Mouse (Mus musculus) midbrain, embryonic 12.5 days (tissue): ENCODE data around the gene Pik3r1. TPM values are rescaled to one million over a fixed set of nuclear protein-coding genes. Genes with fewer than 3 reads are reported as not detected.

Experiments
- ATAC-seq: fragments of 200-750 bp; cut with Nextera tagmentation; 2 replicates; pipeline ENCODE4 v1.8.0; 2017; ENCODE audit warnings: low read depth, moderate TSS enrichment, moderate library complexity; ENCODE audit not compliant: low FRiP score
- H3K27ac ChIP-seq: fragments of 300-500 bp; sonication (generic); replicated peaks from 2 replicates; pipeline ENCODE4 v1.5.1; 2016; ENCODE audit warnings: mild to moderate bottlenecking
- H3K27me3 ChIP-seq: fragments of 300-500 bp; sonication (generic); 2 replicates; pipeline ENCODE4 v1.6.1; 2016; ENCODE audit warnings: mild to moderate bottlenecking
- H3K36me3 ChIP-seq: fragments of 300-500 bp; sonication (generic); 2 replicates; pipeline ENCODE4 v1.6.1; 2016
- H3K4me1 ChIP-seq: fragments of 300-500 bp; sonication (generic); 2 replicates; pipeline ENCODE4 v1.6.1; 2016
- H3K4me2 ChIP-seq: fragments of 300-500 bp; sonication (generic); replicated peaks from 2 replicates; pipeline ENCODE4 v1.6.1; 2016; ENCODE audit warnings: mild to moderate bottlenecking, moderate library complexity
- H3K4me3 ChIP-seq: fragments of 300-500 bp; sonication (generic); 2 replicates; pipeline ENCODE4 v1.5.1; 2016; ENCODE audit warnings: mild to moderate bottlenecking
- H3K9ac ChIP-seq: fragments of 300-500 bp; sonication (generic); replicated peaks from 2 replicates; pipeline ENCODE4 v1.6.1; 2016; ENCODE audit warnings: mild to moderate bottlenecking, moderate library complexity
- H3K9me3 ChIP-seq: fragments of 300-500 bp; sonication (generic); 2 replicates; pipeline ENCODE4 v1.6.1; 2016; ENCODE audit warnings: mild to moderate bottlenecking
- WGBS: fragments of 180-500 bp; shearing (Covaris S2); methylation state at CpG from one replicate; pipeline ENCODE4 v1.1.7; 2016; 5-methylcytosine and 5-hydroxymethylcytosine counted together
- polyA plus RNA-seq: library from polyadenylated mRNA; unstranded; fragments of >200 nt; fragmentation: Nextera tagmentation; extraction: Ambion mirVana; gene quantifications from 2 replicates; pipeline ENCODE4 v1.2.1, GENCODE M21; 2016

The Pik3r1 gene
- polyA plus RNA-seq, 1 experiment from 2014 or later, result 22.8 TPM

DNA sequence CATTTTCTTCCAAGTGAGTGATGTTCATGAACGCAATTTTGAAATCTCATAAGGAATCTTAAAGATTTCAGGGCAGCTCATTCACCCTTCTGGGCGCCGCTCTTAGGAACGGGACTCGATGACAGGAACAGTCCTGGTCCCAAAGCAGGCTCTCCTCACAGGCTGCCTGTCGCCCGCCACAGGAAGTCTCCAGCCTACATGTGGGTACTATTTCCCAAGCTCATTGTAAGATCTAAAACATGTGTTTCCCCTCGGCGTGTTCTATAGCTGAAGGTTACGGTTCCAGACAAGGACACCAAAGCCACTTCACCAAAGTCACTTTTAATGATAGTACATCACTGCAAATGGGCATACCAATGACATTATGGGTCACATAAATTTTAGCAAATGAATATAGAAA, 35.3 kb downstream of the Pik3r1 start:
- ATAC-seq, result no peak
- Histone ChIP-seq H3K36me3 (no peaks in the 10 kb centered on the region), H3K9me3 (no peaks in the 10 kb centered on the region), H3K4me3 (no peak overlapping the region), H3K27ac (no peak overlapping the region), H3K4me2 (no peak overlapping the region), H3K27me3 (peaks cover 16% of the 10 kb centered on the region; the same call in 1 of the 2 replicates), H3K4me1 (peaks cover 15% of the 10 kb centered on the region), H3K9ac (no peak overlapping the region)
- 80% methylated on average over 10 of the region's 10 CpGs for WGBS

DNA sequence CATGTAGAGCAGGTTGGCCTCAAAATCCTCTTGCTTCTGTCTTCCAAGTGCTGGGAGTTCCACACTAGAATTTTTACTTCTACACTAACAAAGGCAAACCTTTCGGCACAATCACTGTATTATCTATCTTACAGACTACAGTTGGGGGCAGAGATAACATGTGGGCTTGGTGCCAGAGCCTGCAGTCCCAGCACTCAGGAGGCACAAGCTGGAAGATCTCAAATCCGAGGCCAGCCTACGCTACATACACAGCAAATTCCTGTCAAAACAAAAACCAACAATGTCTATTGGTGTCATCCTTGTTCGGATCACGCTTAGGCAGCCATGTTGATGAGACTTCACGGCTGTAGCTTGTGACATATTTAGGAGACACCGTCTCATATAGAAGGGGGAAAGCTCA, 36.2 kb downstream of the Pik3r1 start:
- Histone ChIP-seq H3K4me2 (no peak overlapping the region), H3K9ac (no peak overlapping the region), H3K27ac (no peak overlapping the region), H3K9me3 (no peaks in the 10 kb centered on the region), H3K4me3 (no peak overlapping the region), H3K4me1 (peaks cover 15% of the 10 kb centered on the region), H3K36me3 (no peaks in the 10 kb centered on the region), H3K27me3 (peaks cover 17% of the 10 kb centered on the region; the same call in 1 of the 2 replicates)
- WGBS, result 86% methylated on average over 7 of the region's 7 CpGs
- no peak for ATAC-seq

DNA sequence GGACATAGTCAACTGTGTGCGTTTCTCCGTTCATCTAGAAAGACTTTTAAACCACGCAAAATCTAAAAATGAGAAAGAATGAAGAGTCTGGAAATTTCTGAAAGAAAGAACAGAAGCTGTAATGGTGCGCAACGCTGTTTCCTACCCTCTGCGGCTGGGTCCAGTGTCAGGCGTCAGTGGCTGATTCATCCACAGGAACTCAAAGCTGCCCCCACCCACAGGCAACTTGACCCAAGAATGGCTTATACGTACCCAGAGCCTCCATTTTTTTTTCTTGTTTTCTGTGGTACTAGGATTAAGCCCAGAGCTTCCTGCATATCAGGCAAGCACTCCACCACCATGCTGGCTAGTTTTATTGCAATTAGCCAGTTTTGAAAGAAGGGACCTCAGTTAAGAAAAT, 37.7 kb downstream of the Pik3r1 start:
- ATAC-seq, result no peak
- H3K4me2 ChIP-seq, result no peak overlapping the region

DNA sequence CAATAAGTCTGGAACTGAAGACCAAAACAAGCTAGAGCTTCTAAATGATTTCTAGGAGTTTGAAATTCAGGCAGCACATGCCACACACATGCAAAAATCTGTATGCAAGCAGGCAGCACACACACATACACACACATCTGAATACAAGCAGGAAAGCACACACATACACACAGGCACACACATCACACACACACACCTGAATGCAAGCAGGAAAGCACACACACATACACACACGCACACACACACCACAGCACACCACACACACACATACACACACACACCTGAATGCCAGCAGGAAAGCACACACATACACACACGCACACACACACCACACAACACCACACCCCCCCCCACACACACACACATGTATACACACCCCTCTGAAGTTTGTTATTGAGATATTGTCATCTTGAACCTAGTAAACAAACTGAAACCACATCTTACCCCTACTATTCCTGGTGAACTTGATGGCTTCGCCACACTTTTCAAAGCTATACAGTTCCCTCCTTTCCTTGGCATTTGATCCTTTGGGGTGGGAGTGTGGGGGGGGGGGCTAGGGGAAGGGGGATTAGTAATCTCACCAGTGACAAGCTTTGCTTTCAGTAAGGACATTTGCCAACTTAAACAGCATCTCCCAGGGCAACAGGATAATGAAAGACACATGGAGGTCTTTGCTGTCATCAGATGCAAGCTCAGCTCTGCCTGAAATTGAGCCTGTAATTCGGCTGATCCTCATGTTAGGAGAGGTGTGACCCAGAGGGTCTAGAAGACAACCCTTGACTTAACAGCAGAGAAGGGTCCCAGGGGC, 38.6 kb downstream of the Pik3r1 start:
- ATAC-seq, result peak; percentile 63; the same call in 1 of the 2 replicates
- 43% methylated on average over 4 of the region's 4 CpGs for WGBS
- Histone ChIP-seq H3K9ac (no peak overlapping the region), H3K27me3 (peaks cover 17% of the 10 kb centered on the region; the same call in 1 of the 2 replicates), H3K36me3 (no peaks in the 10 kb centered on the region), H3K4me3 (no peak overlapping the region), H3K9me3 (no peaks in the 10 kb centered on the region), H3K27ac (no peak overlapping the region), H3K4me2 (no peak overlapping the region), H3K4me1 (peaks cover 15% of the 10 kb centered on the region)

More for the DNA sequence above, 37.7 kb downstream of the Pik3r1 start:
- WGBS, result 82% methylated on average over 8 of the region's 8 CpGs
- Histone ChIP-seq H3K27me3 (peaks cover 17% of the 10 kb centered on the region; the same call in 1 of the 2 replicates), H3K9ac (no peak overlapping the region), H3K9me3 (no peaks in the 10 kb centered on the region), H3K4me3 (no peak overlapping the region), H3K27ac (no peak overlapping the region), H3K4me1 (peaks cover 15% of the 10 kb centered on the region), H3K36me3 (no peaks in the 10 kb centered on the region)

DNA sequence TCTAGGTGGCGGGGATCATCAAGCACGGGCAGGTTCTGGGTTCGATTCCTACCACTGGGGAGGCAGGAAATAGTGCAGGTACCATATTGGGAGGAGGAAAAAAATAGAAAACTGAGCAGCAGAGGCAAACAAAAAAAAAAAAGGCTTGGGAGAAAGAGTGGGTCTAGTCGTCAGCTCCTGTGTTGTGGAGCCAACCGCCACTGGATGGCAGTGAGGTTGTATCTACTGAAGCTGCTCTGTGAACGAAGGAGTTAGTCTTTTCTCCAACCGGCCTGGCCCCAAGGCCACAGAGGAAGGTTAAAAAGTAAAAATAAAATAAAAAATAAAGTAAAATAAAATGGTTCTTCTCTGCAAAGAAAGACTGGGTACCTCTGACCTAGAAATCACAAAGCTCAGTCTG, 39.2 kb downstream of the Pik3r1 start:
- Histone ChIP-seq H3K4me3 (no peak overlapping the region), H3K4me2 (no peak overlapping the region), H3K4me1 (peaks cover 15% of the 10 kb centered on the region), H3K27me3 (peaks cover 17% of the 10 kb centered on the region; the same call in 1 of the 2 replicates), H3K9ac (no peak overlapping the region), H3K36me3 (no peaks in the 10 kb centered on the region), H3K9me3 (no peaks in the 10 kb centered on the region), H3K27ac (no peak overlapping the region)
- ATAC-seq, result no peak
- WGBS, result 55% methylated on average over 7 of the region's 7 CpGs

DNA sequence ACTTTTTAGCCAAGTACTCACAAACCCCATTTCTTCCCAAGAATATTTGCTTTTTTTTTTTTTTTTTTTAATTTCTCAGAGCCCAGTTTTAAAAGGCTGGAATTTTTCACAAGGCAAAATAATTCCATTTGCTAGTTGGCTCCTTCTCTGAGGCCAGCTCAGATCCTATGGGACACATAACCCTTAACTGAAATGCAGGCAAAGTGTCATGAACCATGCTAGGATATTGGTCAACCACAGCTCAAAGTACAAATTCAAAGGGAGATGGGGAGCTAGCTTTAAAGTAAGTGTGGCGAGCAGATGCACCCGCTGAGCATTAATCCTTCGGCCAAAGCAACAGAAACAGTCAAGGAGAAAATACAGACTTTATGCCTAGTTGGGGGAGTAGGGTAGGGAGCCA, 39.7 kb downstream of the Pik3r1 start:
- no peak overlapping the region for H3K4me3 ChIP-seq
- no peaks in the 10 kb centered on the region for H3K36me3 ChIP-seq
- no peak overlapping the region for H3K4me2 ChIP-seq
- ATAC-seq, result no peak
- no peak overlapping the region for H3K27ac ChIP-seq
- peaks cover 16% of the 10 kb centered on the region; the same call in 1 of the 2 replicates for H3K27me3 ChIP-seq
- peaks cover 15% of the 10 kb centered on the region for H3K4me1 ChIP-seq
- no peaks in the 10 kb centered on the region for H3K9me3 ChIP-seq
- H3K9ac ChIP-seq, result no peak overlapping the region
- 66% methylated on average over 3 of the region's 3 CpGs for WGBS

DNA sequence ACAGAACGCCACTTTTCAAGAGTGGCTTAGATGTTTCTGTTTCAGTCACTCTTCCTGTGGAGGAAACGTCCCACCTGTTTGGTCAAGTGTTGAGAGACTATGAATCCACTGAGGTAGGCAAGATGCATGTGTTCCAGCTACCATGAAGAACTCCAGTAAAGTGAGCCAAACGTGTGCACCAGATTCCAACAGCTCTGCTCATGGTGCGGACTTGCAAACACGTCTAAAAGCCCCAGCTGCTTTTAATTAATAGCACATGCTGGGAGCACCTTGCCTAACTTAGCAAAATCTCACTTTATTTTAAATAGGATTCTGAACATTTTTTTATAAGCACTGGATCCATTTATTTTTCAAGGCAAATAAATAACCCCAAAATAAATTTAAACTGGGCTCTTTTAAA, 40.2 kb downstream of the Pik3r1 start:
- no peak overlapping the region for H3K9ac ChIP-seq
- no peak overlapping the region for H3K27ac ChIP-seq
- no peak overlapping the region for H3K4me2 ChIP-seq
- H3K4me1 ChIP-seq, result peaks cover 15% of the 10 kb centered on the region
- H3K4me3 ChIP-seq, result no peak overlapping the region
- no peaks in the 10 kb centered on the region for H3K9me3 ChIP-seq
- 75% methylated on average over 5 of the region's 5 CpGs for WGBS
- ATAC-seq, result no peak
- H3K36me3 ChIP-seq, result no peaks in the 10 kb centered on the region
- H3K27me3 ChIP-seq, result peaks cover 12% of the 10 kb centered on the region; the same call in 1 of the 2 replicates

DNA sequence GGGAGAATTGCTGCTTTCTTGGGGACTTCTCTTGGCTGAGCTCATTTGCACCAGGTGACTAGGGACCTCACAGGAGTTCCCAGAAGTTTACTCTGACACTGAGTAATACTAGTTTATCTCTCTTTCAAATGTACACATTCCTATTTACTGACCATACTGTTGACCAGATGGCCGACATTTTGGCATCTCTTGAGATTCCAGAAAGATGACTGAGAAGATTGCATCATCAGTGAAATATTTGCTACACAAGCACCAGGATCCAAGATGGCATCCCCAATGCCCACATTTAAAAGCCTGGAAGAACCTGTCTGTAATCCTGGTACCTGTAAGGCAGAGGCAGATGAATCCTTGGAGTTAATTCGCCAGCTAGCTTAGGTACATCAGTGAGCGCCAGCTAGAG, 41.1 kb downstream of the Pik3r1 start:
- no peaks in the 10 kb centered on the region for H3K36me3 ChIP-seq
- H3K9me3 ChIP-seq, result no peaks in the 10 kb centered on the region
- H3K4me1 ChIP-seq, result peaks cover 15% of the 10 kb centered on the region
- peaks cover 12% of the 10 kb centered on the region; the same call in 1 of the 2 replicates for H3K27me3 ChIP-seq
- no peak overlapping the region for H3K9ac ChIP-seq
- H3K27ac ChIP-seq, result no peak overlapping the region
- no peak overlapping the region for H3K4me3 ChIP-seq
- H3K4me2 ChIP-seq, result no peak overlapping the region
- 89% methylated on average over 3 of the region's 3 CpGs for WGBS
- no peak for ATAC-seq

DNA sequence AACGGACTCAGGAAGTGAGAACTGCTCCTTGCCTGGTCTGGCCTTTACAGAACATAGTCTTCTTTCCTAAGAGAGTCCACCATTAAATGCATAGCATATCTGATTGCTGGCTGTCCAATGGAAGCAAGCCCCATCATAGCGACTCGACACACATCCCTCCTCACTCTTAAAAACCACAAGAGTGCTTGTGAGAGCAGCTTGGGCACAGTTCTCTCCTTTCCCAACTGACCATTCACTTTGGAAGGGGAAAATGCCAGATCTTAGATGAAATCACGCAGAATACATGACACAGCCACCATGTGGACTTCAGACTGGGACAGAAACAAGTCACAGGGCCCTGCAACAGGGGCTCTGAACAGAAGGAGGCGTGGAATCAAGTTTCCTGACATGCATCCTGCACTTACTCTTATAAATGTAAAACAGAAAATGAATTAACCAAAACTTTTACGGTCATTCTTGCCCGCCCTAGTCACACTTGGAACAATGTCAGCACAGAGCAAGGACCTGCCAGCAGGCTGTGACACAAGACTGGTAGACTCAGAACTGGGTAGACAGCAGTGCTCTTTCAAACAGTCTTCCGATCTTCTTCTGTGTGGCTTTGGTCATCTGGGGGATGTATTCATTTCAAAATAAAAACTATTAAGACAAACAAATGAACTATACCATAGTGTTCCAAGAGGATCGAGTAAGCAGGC, 46.0 kb downstream of the Pik3r1 start:
- no peak overlapping the region for H3K9ac ChIP-seq
- no peak overlapping the region for H3K4me3 ChIP-seq
- H3K27me3 ChIP-seq, result no peaks in the 10 kb centered on the region
- no peak for ATAC-seq
- peaks cover 10% of the 10 kb centered on the region for H3K4me1 ChIP-seq
- 91% methylated on average over 9 of the region's 9 CpGs for WGBS
- no peaks in the 10 kb centered on the region for H3K36me3 ChIP-seq
- H3K27ac ChIP-seq, result no peak overlapping the region
- H3K4me2 ChIP-seq, result no peak overlapping the region
- no peaks in the 10 kb centered on the region for H3K9me3 ChIP-seq

DNA sequence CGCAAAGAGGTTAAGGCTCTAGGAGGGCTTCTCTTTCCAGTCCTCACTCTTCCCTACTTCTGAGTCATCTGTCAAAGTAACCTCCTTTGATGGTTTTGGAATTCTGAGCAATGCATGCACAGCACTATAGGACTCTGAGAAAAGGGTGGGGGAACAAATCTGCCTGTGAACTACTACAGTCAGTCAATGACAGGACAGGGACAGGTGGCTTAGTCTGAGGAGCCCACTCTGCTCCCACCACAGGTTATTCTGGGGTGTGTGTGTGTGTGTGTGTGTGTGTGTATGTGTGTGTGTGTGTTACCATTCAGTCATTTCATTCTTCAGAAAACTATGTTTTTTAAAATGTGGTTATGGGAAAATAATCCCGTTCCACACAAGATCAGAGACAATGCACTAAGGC, 46.9 kb downstream of the Pik3r1 start:
- no peaks in the 10 kb centered on the region for H3K27me3 ChIP-seq
- H3K27ac ChIP-seq, result no peak overlapping the region
- peaks cover 10% of the 10 kb centered on the region for H3K4me1 ChIP-seq
- H3K9ac ChIP-seq, result no peak overlapping the region
- H3K36me3 ChIP-seq, result no peaks in the 10 kb centered on the region
- no peaks in the 10 kb centered on the region for H3K9me3 ChIP-seq
- 95% methylated on average over 1 of the region's 2 CpGs for WGBS
- ATAC-seq, result no peak
- H3K4me2 ChIP-seq, result no peak overlapping the region
- no peak overlapping the region for H3K4me3 ChIP-seq

DNA sequence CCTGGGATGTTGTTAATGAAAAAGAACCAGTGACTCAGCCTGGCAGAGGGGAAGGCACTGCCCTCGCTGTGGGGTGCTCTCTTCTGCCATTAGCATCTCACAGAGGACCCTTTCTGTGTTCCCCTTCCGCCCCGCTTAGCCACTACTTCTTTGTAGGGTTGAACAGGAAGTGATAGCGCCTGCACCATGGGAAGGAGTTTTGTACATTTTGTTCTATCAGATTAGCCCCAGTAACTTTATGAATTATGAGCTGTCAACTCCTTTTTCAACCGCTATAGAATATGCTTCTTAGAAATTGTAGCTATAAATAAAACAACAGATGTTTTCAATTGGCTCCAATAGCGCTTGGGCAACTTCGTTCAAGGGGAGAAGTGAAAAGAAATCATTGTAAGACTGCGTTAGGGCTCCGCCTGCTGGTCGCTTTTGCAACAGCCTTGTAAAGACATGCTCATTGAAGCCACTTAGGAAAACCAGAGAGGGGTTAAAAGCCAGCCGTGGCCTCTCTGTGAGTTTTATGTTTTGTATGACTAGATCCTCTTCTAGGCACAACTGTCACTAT, 48.6 kb downstream of the Pik3r1 start:
- peak overlapping the region; percentile 29 for H3K4me2 ChIP-seq
- H3K4me1 ChIP-seq, result peaks cover 10% of the 10 kb centered on the region
- 15% methylated on average over 11 of the region's 11 CpGs for WGBS
- no peak overlapping the region for H3K4me3 ChIP-seq
- no peaks in the 10 kb centered on the region for H3K36me3 ChIP-seq
- no peaks in the 10 kb centered on the region for H3K27me3 ChIP-seq
- H3K9ac ChIP-seq, result no peak overlapping the region
- ATAC-seq, result peak; percentile 49; the same call in 1 of the 2 replicates
- no peak overlapping the region for H3K27ac ChIP-seq
- H3K9me3 ChIP-seq, result no peaks in the 10 kb centered on the region

DNA sequence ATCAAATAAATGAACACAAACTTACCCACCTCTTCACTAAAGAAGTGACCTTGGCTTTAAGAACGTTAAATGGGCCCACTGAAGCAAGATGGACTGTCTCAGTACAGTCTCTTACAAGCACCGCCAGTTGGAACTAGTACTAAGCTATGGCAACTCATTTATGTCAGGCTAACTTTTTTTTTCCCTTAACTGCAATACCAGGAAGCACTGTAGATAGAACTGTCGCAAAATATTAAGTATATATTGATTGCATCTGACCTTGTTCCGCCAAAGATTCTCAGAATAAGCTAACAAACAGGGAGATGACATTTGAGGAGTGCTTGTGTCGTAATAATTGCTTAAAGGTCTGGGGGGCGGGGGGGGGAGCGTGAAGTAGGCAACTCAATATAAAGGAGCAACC, 49.3 kb downstream of the Pik3r1 start:
- Histone ChIP-seq H3K4me1 (peaks cover 10% of the 10 kb centered on the region), H3K4me2 (no peak overlapping the region), H3K27me3 (no peaks in the 10 kb centered on the region), H3K27ac (no peak overlapping the region), H3K36me3 (no peaks in the 10 kb centered on the region), H3K9ac (no peak overlapping the region), H3K4me3 (no peak overlapping the region), H3K9me3 (no peaks in the 10 kb centered on the region)
- ATAC-seq, result no peak
- 69% methylated on average over 7 of the region's 7 CpGs for WGBS
